Comparison of ENCODE assay signal across 8 mouse cellular contexts in the genomic region with DNA sequence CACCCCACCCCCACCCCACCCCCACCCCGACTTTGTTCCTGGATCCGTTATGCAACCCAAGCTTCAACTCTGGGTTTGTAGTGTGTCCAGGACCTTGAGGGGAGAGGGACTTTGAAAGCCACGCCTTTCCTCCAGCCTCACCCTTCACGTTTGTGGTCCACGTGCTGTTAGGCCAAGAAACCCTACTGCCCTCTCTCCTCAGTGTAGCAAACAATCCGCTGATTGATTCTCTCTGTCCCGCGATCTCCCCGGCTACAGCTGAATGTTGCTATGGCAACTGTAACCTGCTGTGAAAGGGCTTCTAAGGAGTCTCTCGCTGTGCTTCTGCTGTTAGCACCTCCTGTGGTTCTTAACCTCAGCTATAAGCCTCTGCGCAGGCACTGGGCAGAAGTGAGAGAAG. TPM values are rescaled to one million over a fixed set of nuclear protein-coding genes. Genes with fewer than 3 reads are reported as not detected.
A peak's percentile ranks its signal among the peaks of the same experiment; 100 is the strongest.
DNase-seq lines count a peak whose midpoint lies in the region; ATAC-seq and TF ChIP-seq lines count a peak whose summit lies in the region.

No protein-coding gene starts in this region.

- H3K4me2 ChIP-seq in hindbrain, embryonic 12.5 days (replicated peaks), result peak overlapping the region; percentile 38

- peak; percentile 60 for DNase-seq in MN1 (ENCODE audit: low spot score)
- DNase-seq in cerebellum, adult 2 months, result peak; percentile 41 to 62
- peak; percentile 88 for DNase-seq in forelimb bud, embryonic 11.5 days (ENCODE audit: low read depth, low spot score)
- peak; percentile 86 for DNase-seq in layer of hippocampus, adult 9-11 months
- DNase-seq in lung, adult 2 months, result peak; percentile 74
- no peak for DNase-seq in c-Kit-positive CD71-positive TER-119-positive erythroid progenitor cells, embryonic 14.5 days (ENCODE audit: low spot score)

- ATAC-seq in hindbrain, embryonic 12.5 days (ENCODE audit: low FRiP score), result peak; percentile 87
- 0 out of 2 replicates have a peak, but pooled peaks have one; percentile 3 for ATAC-seq in neutrophil, adult 5-6 weeks (ENCODE audit: extremely low read depth, insufficient number of reproducible peaks, low FRiP score, poor library complexity, severe bottlenecking)

- TF ChIP-seq CTCF in cerebellum, adult 2 months (IDR thresholded peaks at IDR 0.05; ENCODE audit: borderline replicate concordance, insufficient read depth, low read depth, low read length), result no peak
- no peak for TF ChIP-seq CTCF in lung, adult 2 months (IDR thresholded peaks at IDR 0.05; ENCODE audit: insufficient read depth, low read length)

- peak overlapping the region; percentile 30 for H3K4me3 ChIP-seq in cerebellum, adult 2 months (replicated peaks; ENCODE audit: insufficient read depth, low read depth, low read length)
- H3K4me3 ChIP-seq in hindbrain, embryonic 12.5 days, result 0 out of 2 replicates have a peak overlapping the region, but pooled peaks have one; percentile 10
- H3K4me3 ChIP-seq in lung, adult 2 months (replicated peaks; ENCODE audit: extremely low read depth, low read depth, low read length), result peak overlapping the region; percentile 15

- no peaks in the 10 kb centered on the region for H3K36me3 ChIP-seq in hindbrain, embryonic 12.5 days

- TF ChIP-seq POLR2A in cerebellum, adult 2 months (IDR thresholded peaks at IDR 0.05; ENCODE audit: borderline replicate concordance, insufficient read depth, low read length), result no peak
- peak; percentile 39; the same call in 1 of the 2 replicates for TF ChIP-seq POLR2A in lung, adult 2 months (IDR thresholded peaks at IDR 0.05; ENCODE audit: borderline replicate concordance, extremely low read depth, low read depth, low read length)

- H3K9me3 ChIP-seq in hindbrain, embryonic 12.5 days (replicated peaks), result no peaks in the 10 kb centered on the region

- no peaks in the 10 kb centered on the region for H3K27me3 ChIP-seq in cerebellum, adult 2 months (ENCODE audit: control insufficient read depth, insufficient read depth, low read length)
- H3K27me3 ChIP-seq in hindbrain, embryonic 12.5 days, result no peaks in the 10 kb centered on the region

- H3K9ac ChIP-seq in hindbrain, embryonic 12.5 days, result 0 out of 2 replicates have a peak overlapping the region, but pooled peaks have one; percentile 24

- no peak overlapping the region for H3K27ac ChIP-seq in cerebellum, adult 2 months (ENCODE audit: insufficient read depth, low read length)
- peak overlapping the region; percentile 84 for H3K27ac ChIP-seq in hindbrain, embryonic 12.5 days

- H3K4me1 ChIP-seq in cerebellum, adult 2 months (ENCODE audit: control insufficient read depth, insufficient read depth, low read length), result peaks cover 5% of the 10 kb centered on the region
- peaks cover 37% of the 10 kb centered on the region for H3K4me1 ChIP-seq in hindbrain, embryonic 12.5 days
- H3K4me1 ChIP-seq in lung, adult 2 months (ENCODE audit: control insufficient read depth, insufficient read depth, low read length), result peaks cover 10% of the 10 kb centered on the region

- 5% methylated on average over 11 of the region's 11 CpGs for WGBS in cerebellum, adult 2 months
- WGBS in hindbrain, embryonic 12.5 days, result 0% methylated on average over 11 of the region's 11 CpGs
- 4% methylated on average over 11 of the region's 11 CpGs for WGBS in lung, adult 2 months

RNA-seq across cellular contexts. Expression of a gene that starts 5.0 kb away (rescaled TPM):
- 86.2 and 98.1 TPM in 2 replicates for polyA plus RNA-seq in cerebellum, adult 2 months (2012; rRNA removed)
- 118 and 119 TPM in 2 replicates for polyA plus RNA-seq in hindbrain, embryonic 12.5 days (2016; fragmentation: Nextera tagmentation; extraction: Ambion mirVana)
- polyA plus RNA-seq in lung, adult 2 months (2012; rRNA removed), result 487 and 521 TPM in 2 replicates
- 118 and 124 TPM in 2 replicates for total RNA-seq in neutrophil, adult 5-6 weeks (2017)

RNA-seq across cellular contexts. Expression of a gene that starts 42.4 kb away (rescaled TPM):
- polyA plus RNA-seq in cerebellum, adult 2 months (2012; rRNA removed), result 58.1 and 62.4 TPM in 2 replicates
- polyA plus RNA-seq in hindbrain, embryonic 12.5 days (2016; fragmentation: Nextera tagmentation; extraction: Ambion mirVana), result 65.2 and 70.0 TPM in 2 replicates
- polyA plus RNA-seq in lung, adult 2 months (2012; rRNA removed), result 39.9 and 50.7 TPM in 2 replicates
- total RNA-seq in neutrophil, adult 5-6 weeks (2017), result 7.3 and 7.9 TPM in 2 replicates
